Mouse (Mus musculus): ENCODE data around the gene Hist1h2bp. TPM values are rescaled to one million over a fixed set of nuclear protein-coding genes. Genes with fewer than 3 reads are reported as not detected.
"Not testable (repeated sequence)": the region's sequence is repeated elsewhere in the genome, so short reads cannot be mapped to it uniquely, and the experiment has no call there.

Hist1h2bp gene
- polyA plus RNA-seq, 1 experiment from 2014 or later = 1.5 TPM

DNA sequence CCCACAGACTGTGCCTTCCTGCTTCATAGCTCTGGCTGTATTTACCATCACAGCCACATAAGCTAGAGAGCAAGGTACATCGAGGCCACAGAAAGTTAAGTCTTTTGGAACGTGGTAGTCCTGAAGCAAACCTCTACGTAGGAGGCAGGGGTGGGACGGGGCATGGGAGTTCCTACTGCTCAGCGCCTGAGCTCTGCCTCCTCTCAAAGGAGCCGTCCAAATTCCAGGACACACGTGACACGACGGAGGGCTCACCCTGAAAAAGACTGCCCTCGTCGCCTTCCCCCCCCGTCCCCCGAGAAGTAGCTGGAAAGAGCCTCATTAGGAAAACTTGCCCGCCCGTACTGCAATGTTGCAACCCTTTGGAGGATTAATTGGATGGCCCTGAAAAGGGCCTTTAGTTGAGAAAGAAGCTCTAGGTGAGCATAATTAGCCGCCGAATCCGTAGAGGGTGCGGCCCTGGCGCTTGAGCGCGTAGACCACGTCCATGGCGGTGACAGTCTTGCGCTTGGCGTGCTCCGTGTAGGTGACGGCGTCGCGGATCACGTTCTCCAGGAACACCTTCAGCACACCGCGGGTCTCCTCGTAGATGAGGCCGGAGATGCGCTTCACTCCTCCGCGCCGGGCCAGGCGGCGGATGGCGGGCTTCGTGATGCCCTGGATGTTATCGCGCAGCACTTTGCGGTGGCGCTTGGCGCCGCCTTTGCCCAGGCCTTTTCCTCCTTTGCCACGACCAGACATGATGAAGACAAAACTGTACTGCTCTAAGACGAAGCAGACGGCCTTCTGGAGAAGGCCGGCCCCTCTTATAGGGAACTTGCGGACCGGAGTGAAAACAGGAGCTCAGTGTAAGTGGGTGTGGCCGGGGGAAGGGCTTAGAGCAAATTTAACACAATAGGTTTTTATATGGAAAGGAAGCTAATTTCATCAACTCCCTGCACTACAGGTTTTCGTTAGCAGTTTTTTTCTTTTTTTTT is 44.4 kb downstream of the Hist1h2bp start, which contains the start of gene Hist1h4n:
Gene Hist1h4n, minus strand, starts transcription at position 779 of the 977 bp plus-strand sequence.
- Histone ChIP-seq H3K4me3 (ENCODE audit: low read length) (peak within 1 kb of the TSS; percentile 12; the same call in 1 of the 2 replicates), H3K4me2 (ENCODE audit: low read depth, low read length) (0 out of 2 replicates have a peak within 1 kb of the TSS, but pooled peaks have one; percentile 9)
- ATAC-seq = peak; percentile 81
- H3K27me3 ChIP-seq (replicated peaks; ENCODE audit: control insufficient read depth, insufficient read depth, low read length); H3K36me3 ChIP-seq (ENCODE audit: control insufficient read depth, insufficient read depth, low read length); H3K27ac ChIP-seq (ENCODE audit: low read length); H3K9me3 ChIP-seq (ENCODE audit: control insufficient read depth, low read length); H3K4me1 ChIP-seq (ENCODE audit: control insufficient read depth, insufficient read depth, low read length); H3K9ac ChIP-seq (ENCODE audit: low read depth, low read length): not testable (repeated sequence)
- WGBS = 0% methylated on average over 24 of the region's 58 CpGs

DNA sequence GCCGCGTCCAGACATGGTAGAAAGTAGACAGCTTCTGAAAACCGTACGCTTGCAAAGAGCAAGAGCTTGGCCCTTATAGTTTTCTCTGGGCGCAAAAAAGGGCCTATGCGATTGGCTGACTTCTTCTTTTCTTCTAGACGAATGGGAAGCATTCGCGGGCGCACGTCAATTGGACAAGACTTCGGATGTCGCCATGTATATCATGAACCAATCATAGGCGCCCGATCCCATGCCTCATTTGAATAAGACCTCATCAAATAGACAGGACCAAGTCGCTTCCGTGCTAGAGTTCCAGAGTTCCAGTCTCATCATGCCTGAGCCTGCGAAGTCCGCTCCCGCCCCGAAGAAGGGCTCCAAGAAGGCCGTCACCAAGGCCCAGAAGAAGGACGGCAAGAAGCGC is 46.2 kb downstream of the Hist1h2bp start, which contains the start of the genes Hist1h2ap and Hist1h2br:
Gene Hist1h2ap, minus strand, starts transcription at position 47 of the 400 bp plus-strand sequence.
Gene Hist1h2br, plus strand, starts transcription at position 283 of the 400 bp plus-strand sequence.
- peak; percentile 92 for ATAC-seq
- no CpG with 5 or more reads among the region's 24 CpGs for WGBS

More for the DNA sequence above, 46.2 kb downstream of the Hist1h2bp start, which contains the start of the genes Hist1h2ap and Hist1h2br:
- not testable (repeated sequence) for H3K4me1 ChIP-seq (ENCODE audit: control insufficient read depth, insufficient read depth, low read length); H3K9me3 ChIP-seq (ENCODE audit: control insufficient read depth, low read length); H3K9ac ChIP-seq (ENCODE audit: low read depth, low read length); H3K27ac ChIP-seq (ENCODE audit: low read length); H3K4me2 ChIP-seq (ENCODE audit: low read depth, low read length); H3K4me3 ChIP-seq (ENCODE audit: low read length); H3K36me3 ChIP-seq (ENCODE audit: control insufficient read depth, insufficient read depth, low read length); H3K27me3 ChIP-seq (replicated peaks; ENCODE audit: control insufficient read depth, insufficient read depth, low read length)

Small RNA genes lying within 50 kb of the gene (microRNA-seq; reads per million reads assigned to microRNA genes)
- gene Gm19658 = not detected
- gene Gm44346 = not detected
- not detected for gene Gm44454
- not detected for gene Gm44466

Other genes starting within 250 kb of the Hist1h2bp start
- gene Olfr1366, start 244.7 kb upstream of the Hist1h2bp start, polyA plus RNA-seq (2015; fragmentation: Nextera tagmentation; extraction: Ambion mirVana) = 0.11 and 0.17 TPM in 2 replicates
- gene Olfr1535, start 227.6 kb upstream of the Hist1h2bp start, polyA plus RNA-seq (2015; fragmentation: Nextera tagmentation; extraction: Ambion mirVana) = not detected in 2 replicates
- gene Olfr1364, start 205.7 kb upstream of the Hist1h2bp start, polyA plus RNA-seq (2015; fragmentation: Nextera tagmentation; extraction: Ambion mirVana) = not detected in 2 replicates
- not detected in 2 replicates for gene Olfr1362, start 173.4 kb upstream of the Hist1h2bp start, polyA plus RNA-seq (2015; fragmentation: Nextera tagmentation; extraction: Ambion mirVana)
- not detected in 2 replicates for gene Olfr11, start 144.9 kb upstream of the Hist1h2bp start, polyA plus RNA-seq (2015; fragmentation: Nextera tagmentation; extraction: Ambion mirVana)
- not detected in 2 replicates for gene Olfr1361, start 124.1 kb upstream of the Hist1h2bp start, polyA plus RNA-seq (2015; fragmentation: Nextera tagmentation; extraction: Ambion mirVana)
- gene Olfr1360, start 110.1 kb upstream of the Hist1h2bp start, polyA plus RNA-seq (2015; fragmentation: Nextera tagmentation; extraction: Ambion mirVana) = not detected in 2 replicates
- gene Olfr1359, start 89.3 kb upstream of the Hist1h2bp start, polyA plus RNA-seq (2015; fragmentation: Nextera tagmentation; extraction: Ambion mirVana) = not detected in 2 replicates
- 2.3 and 2.5 TPM in 2 replicates for gene Hist1h2bl, start 71.3 kb upstream of the Hist1h2bp start, polyA plus RNA-seq (2015; fragmentation: Nextera tagmentation; extraction: Ambion mirVana)
- 10.9 and 17.9 TPM in 2 replicates for gene Hist1h2ai, start 71.0 kb upstream of the Hist1h2bp start, polyA plus RNA-seq (2015; fragmentation: Nextera tagmentation; extraction: Ambion mirVana)
- 4.8 and 9.5 TPM in 2 replicates for gene Hist1h3h, start 69.8 kb upstream of the Hist1h2bp start, polyA plus RNA-seq (2015; fragmentation: Nextera tagmentation; extraction: Ambion mirVana)
- 1.7 and 3.5 TPM in 2 replicates for gene Hist1h2bm, start 65.4 kb upstream of the Hist1h2bp start, polyA plus RNA-seq (2015; fragmentation: Nextera tagmentation; extraction: Ambion mirVana)
- 0.66 and 2.1 TPM in 2 replicates for gene Hist1h4j, start 52.4 kb upstream of the Hist1h2bp start, polyA plus RNA-seq (2015; fragmentation: Nextera tagmentation; extraction: Ambion mirVana)
- 4.0 and 4.7 TPM in 2 replicates for gene Hist1h4k, start 37.0 kb upstream of the Hist1h2bp start, polyA plus RNA-seq (2015; fragmentation: Nextera tagmentation; extraction: Ambion mirVana)
- 13.0 and 13.5 TPM in 2 replicates for gene Hist1h2ak, start 33.6 kb upstream of the Hist1h2bp start, polyA plus RNA-seq (2015; fragmentation: Nextera tagmentation; extraction: Ambion mirVana)
- gene Hist1h2bn, start 33.3 kb upstream of the Hist1h2bp start, polyA plus RNA-seq (2015; fragmentation: Nextera tagmentation; extraction: Ambion mirVana) = 1.9 and 2.5 TPM in 2 replicates
- 10.0 and 14.9 TPM in 2 replicates for gene Hist1h1b, start 6.8 kb upstream of the Hist1h2bp start, polyA plus RNA-seq (2015; fragmentation: Nextera tagmentation; extraction: Ambion mirVana)
- 53.6 and 66.8 TPM in 2 replicates for gene Hist1h3i, start 4.1 kb upstream of the Hist1h2bp start, polyA plus RNA-seq (2015; fragmentation: Nextera tagmentation; extraction: Ambion mirVana)
- gene Hist1h2an, start 243 bp upstream of the Hist1h2bp start, polyA plus RNA-seq (2015; fragmentation: Nextera tagmentation; extraction: Ambion mirVana) = 3.8 and 4.1 TPM in 2 replicates
- 13.4 and 17.9 TPM in 2 replicates for gene Hist1h2bq, start 22.7 kb downstream of the Hist1h2bp start, polyA plus RNA-seq (2015; fragmentation: Nextera tagmentation; extraction: Ambion mirVana)
- not detected in 2 replicates for gene Hist1h2ao, start 23.0 kb downstream of the Hist1h2bp start, polyA plus RNA-seq (2015; fragmentation: Nextera tagmentation; extraction: Ambion mirVana)
- 1.0 TPM in 1 of 2 replicates, not detected in the other for gene Hist1h4m, start 24.3 kb downstream of the Hist1h2bp start, polyA plus RNA-seq (2015; fragmentation: Nextera tagmentation; extraction: Ambion mirVana)
- 5.7 and 9.6 TPM in 2 replicates for gene Hist1h4n, start 44.7 kb downstream of the Hist1h2bp start, polyA plus RNA-seq (2015; fragmentation: Nextera tagmentation; extraction: Ambion mirVana)
- 2,307 and 2,693 TPM in 2 replicates for gene Hist1h2ap, start 46.0 kb downstream of the Hist1h2bp start, polyA plus RNA-seq (2015; fragmentation: Nextera tagmentation; extraction: Ambion mirVana)
- 15.5 and 19.5 TPM in 2 replicates for gene Hist1h2br, start 46.3 kb downstream of the Hist1h2bp start, polyA plus RNA-seq (2015; fragmentation: Nextera tagmentation; extraction: Ambion mirVana)
- gene Zfp184, start 157.6 kb downstream of the Hist1h2bp start, polyA plus RNA-seq (2015; fragmentation: Nextera tagmentation; extraction: Ambion mirVana) = 4.4 and 4.7 TPM in 2 replicates
- gene Pom121l2, start 193.7 kb downstream of the Hist1h2bp start, polyA plus RNA-seq (2015; fragmentation: Nextera tagmentation; extraction: Ambion mirVana) = 0.10 TPM in 1 of 2 replicates, not detected in the other
- 1.4 and 2.0 TPM in 2 replicates for gene Prss16, start 222.3 kb downstream of the Hist1h2bp start, polyA plus RNA-seq (2015; fragmentation: Nextera tagmentation; extraction: Ambion mirVana)
- gene Hist1h2ah, start 248.1 kb downstream of the Hist1h2bp start, polyA plus RNA-seq (2015; fragmentation: Nextera tagmentation; extraction: Ambion mirVana) = 4.6 and 5.1 TPM in 2 replicates
- gene Hist1h2bk, start 248.4 kb downstream of the Hist1h2bp start, polyA plus RNA-seq (2015; fragmentation: Nextera tagmentation; extraction: Ambion mirVana) = 1.8 and 2.9 TPM in 2 replicates